22 mouse cellular contexts compared by ENCODE assay signal in genomic region chr13:55277646-55278045, GRCm38 (mm10). TPM values are rescaled to one million over a fixed set of nuclear protein-coding genes. Genes with fewer than 3 reads are reported as not detected.
DNase-seq lines count a peak whose midpoint lies in the region; ATAC-seq and TF ChIP-seq lines count a peak whose summit lies in the region.
"Had no signal": no experiment of that assay in that cellular context is flagged by ENCODE, and none has a peak within 500 bp of the region (broad histone marks: within the 10 kb centered on the region; RNA-seq: fewer than 3 reads in every experiment).

No protein-coding gene starts in this region.

- WGBS in stomach, postnatal 0 days: 76% methylated on average over 5 of the region's 5 CpGs
- 94% methylated on average over 5 of the region's 5 CpGs for WGBS in embryonic facial prominence, embryonic 10.5 days

- TF ChIP-seq RAD21 in MEL (IDR thresholded peaks at IDR 0.05; ENCODE audit: low read depth, low read length): no peak

- H3K9ac ChIP-seq in MEL (ENCODE audit: control insufficient read depth, low read depth, low read length, poor library complexity, severe bottlenecking): peak overlapping the region; percentile 16; the same call in 1 of the 2 replicates
- no peak overlapping the region for H3K9ac ChIP-seq in stomach, postnatal 0 days (ENCODE audit: low read length)
- H3K9ac ChIP-seq: embryonic facial prominence, embryonic 13.5 days; embryonic facial prominence, embryonic 15.5 days; forebrain, embryonic 12.5 days; forebrain, embryonic 15.5 days; forebrain, postnatal 0 days had no signal

- no peak overlapping the region for H3K4me3 ChIP-seq in G1E (ENCODE audit: low read depth, low read length)
- peak overlapping the region; percentile 41 to 44 for H3K4me3 ChIP-seq in MEL (ENCODE audit: control insufficient read depth in 1 of 2, insufficient read depth in 1 of 2, low read depth in 2 of 2, low read length in 2 of 2)
- H3K4me3 ChIP-seq in stomach, postnatal 0 days (ENCODE audit: low read depth, low read length): no peak overlapping the region
- H3K4me3 ChIP-seq in embryonic facial prominence, embryonic 10.5 days: no peak overlapping the region
- H3K4me3 ChIP-seq: embryonic facial prominence, embryonic 13.5 days; embryonic facial prominence, embryonic 15.5 days; erythroblast, embryonic 14.5 days; forebrain, embryonic 10.5 days; forebrain, embryonic 12.5 days; forebrain, embryonic 15.5 days had no signal

- TF ChIP-seq CTCF in G1E (IDR thresholded peaks at IDR 0.05; ENCODE audit: low read depth, low read length) (no peak), MEL (IDR thresholded peaks at IDR 0.05 in 2 of 3, conservative IDR thresholded peaks at IDR 0.05 in 1 of 3; ENCODE audit: control insufficient read depth in 1 of 3, insufficient read depth in 1 of 3, low read depth in 2 of 3, low read length in 3 of 3, poor library complexity in 1 of 3, severe bottlenecking in 1 of 3) (no peak)
- no peak for TF ChIP-seq CTCF in stomach, postnatal 0 days (IDR thresholded peaks at IDR 0.05; ENCODE audit: low read depth)

- peaks cover 77% of the 10 kb centered on the region for H3K36me3 ChIP-seq in G1E (replicated peaks)
- peaks cover 0 to 10% of the 10 kb centered on the region in 2 experiments; a peak in 2 of 4 replicates for H3K36me3 ChIP-seq in MEL (ENCODE audit: control insufficient read depth in 1 of 2, insufficient read depth in 2 of 2, low read length in 2 of 2)
- peaks cover 24% of the 10 kb centered on the region for H3K36me3 ChIP-seq in stomach, postnatal 0 days (ENCODE audit: control insufficient read depth, insufficient read depth, low read length)
- H3K36me3 ChIP-seq in embryonic facial prominence, embryonic 10.5 days (replicated peaks): peaks cover 92% of the 10 kb centered on the region

- H3K4me2 ChIP-seq in stomach, postnatal 0 days (replicated peaks; ENCODE audit: low read depth): no peak overlapping the region
- H3K4me2 ChIP-seq: embryonic facial prominence, embryonic 13.5 days; embryonic facial prominence, embryonic 15.5 days; forebrain, embryonic 12.5 days; forebrain, embryonic 15.5 days had no signal

- ATAC-seq in G1E (ENCODE audit: extremely low read depth, insufficient number of reproducible peaks, low FRiP score, poor library complexity, severe bottlenecking): peak; percentile 45
- peak; percentile 75; the same call in 1 of the 2 replicates for ATAC-seq in stomach, postnatal 0 days (ENCODE audit: low FRiP score, low TSS enrichment)
- ATAC-seq: activated CD4-positive, CD25-positive, alpha-beta regulatory T cell, adult 4 months; forebrain, embryonic 15.5 days; forebrain, postnatal 0 days; Patski had no signal

- H3K27ac ChIP-seq in MEL (ENCODE audit: control insufficient read depth, low read depth, low read length): peak overlapping the region; percentile 56
- H3K27ac ChIP-seq in stomach, postnatal 0 days (replicated peaks): no peak overlapping the region
- no peak overlapping the region for H3K27ac ChIP-seq in embryonic facial prominence, embryonic 10.5 days (replicated peaks)
- H3K27ac ChIP-seq: embryonic facial prominence, embryonic 13.5 days; embryonic facial prominence, embryonic 15.5 days; forebrain, embryonic 10.5 days; forebrain, embryonic 12.5 days; forebrain, embryonic 15.5 days had no signal

- H3K4me1 ChIP-seq in G1E (ENCODE audit: insufficient read depth, low read depth, low read length): peaks cover 9% of the 10 kb centered on the region
- H3K4me1 ChIP-seq in MEL (ENCODE audit: control insufficient read depth in 1 of 2, insufficient read depth in 2 of 2, low read length in 2 of 2): peaks cover 2 to 6% of the 10 kb centered on the region in 2 experiments; a peak in 2 of 4 replicates
- no peaks in the 10 kb centered on the region for H3K4me1 ChIP-seq in stomach, postnatal 0 days (replicated peaks; ENCODE audit: control insufficient read depth, insufficient read depth)
- no peaks in the 10 kb centered on the region for H3K4me1 ChIP-seq in embryonic facial prominence, embryonic 10.5 days
- H3K4me1 ChIP-seq: embryonic facial prominence, embryonic 13.5 days; embryonic facial prominence, embryonic 15.5 days; forebrain, embryonic 10.5 days; forebrain, embryonic 12.5 days; forebrain, embryonic 15.5 days had no signal

- no peak for TF ChIP-seq POLR2A in MEL (IDR thresholded peaks at IDR 0.05; ENCODE audit: control insufficient read depth in 1 of 2, insufficient read depth in 1 of 2, low read depth in 1 of 2, low read length in 2 of 2, poor library complexity in 1 of 2)

- peak; percentile 59 to 76; a peak in 3 of 4 replicates for TF ChIP-seq EP300 in MEL (IDR thresholded peaks at IDR 0.05; ENCODE audit: low read depth in 1 of 2, low read length in 2 of 2)
- no peak for TF ChIP-seq EP300 in stomach, postnatal 0 days (optimal IDR thresholded peaks at IDR 0.05)

- no peaks in the 10 kb centered on the region for H3K9me3 ChIP-seq in G1E (replicated peaks)
- H3K9me3 ChIP-seq in MEL (replicated peaks; ENCODE audit: insufficient read depth, low read length): no peaks in the 10 kb centered on the region
- H3K9me3 ChIP-seq in stomach, postnatal 0 days (ENCODE audit: control insufficient read depth, low read length): no peaks in the 10 kb centered on the region
- no peaks in the 10 kb centered on the region for H3K9me3 ChIP-seq in embryonic facial prominence, embryonic 10.5 days
- H3K9me3 ChIP-seq: embryonic facial prominence, embryonic 13.5 days; embryonic facial prominence, embryonic 15.5 days; forebrain, embryonic 10.5 days; forebrain, embryonic 12.5 days; forebrain, embryonic 15.5 days had no signal

- intact Hi-C loops in heart, postnatal 25 days (cut with DNase I): no loop called here

- DNase-seq in G1E (ENCODE audit: low spot score): no peak
- peak; percentile 72 for DNase-seq in MEL (ENCODE audit: low read depth, low spot score)
- DNase-seq in stomach, postnatal 0 days (ENCODE audit: low spot score): peak; percentile 37
- no peak for DNase-seq in embryonic facial prominence, embryonic 10.5 days (ENCODE audit: low spot score)
- DNase-seq in heart, postnatal 25 days (ENCODE audit: low spot score): no peak
- DNase-seq: adrenal gland, adult 8-10 months; adrenal gland, postnatal 14 days; adrenal gland, postnatal 36 days; cerebellum, adult 11-12 months; cerebellum, adult 2 months; cerebellum, adult 9-10 months; cerebellum, postnatal 10 days; cerebellum, postnatal 25 days; forebrain, postnatal 0 days had no signal

- H3K27me3 ChIP-seq in G1E (ENCODE audit: insufficient read depth, low read length): no peaks in the 10 kb centered on the region
- no peaks in the 10 kb centered on the region for H3K27me3 ChIP-seq in MEL (ENCODE audit: control insufficient read depth in 1 of 2, insufficient read depth in 2 of 2, low read length in 2 of 2)
- H3K27me3 ChIP-seq in stomach, postnatal 0 days (ENCODE audit: control insufficient read depth, insufficient read depth, low read length): no peaks in the 10 kb centered on the region
- no peaks in the 10 kb centered on the region for H3K27me3 ChIP-seq in embryonic facial prominence, embryonic 10.5 days (replicated peaks; ENCODE audit: low read depth, poor library complexity, severe bottlenecking)
- H3K27me3 ChIP-seq: embryonic facial prominence, embryonic 13.5 days; embryonic facial prominence, embryonic 15.5 days; forebrain, embryonic 12.5 days; forebrain, embryonic 15.5 days; Patski had no signal

- no peaks in the 10 kb centered on the region for H3K79me2 ChIP-seq in MEL (ENCODE audit: control insufficient read depth, insufficient read depth, low read length, poor library complexity)

TF ChIP-seq in MEL, 35 proteins besides CTCF, POLR2A, EP300 and RAD21 (continues in another document):
- TF ChIP-seq MXI1 (IDR thresholded peaks at IDR 0.05; ENCODE audit: low read depth, low read length) (peak; percentile 97), MAFK (IDR thresholded peaks at IDR 0.05; ENCODE audit: borderline replicate concordance, low read depth, low read length) (no peak), ELF1 (IDR thresholded peaks at IDR 0.05; ENCODE audit: low read depth, low read length) (0 out of 2 replicates have a peak, but pooled peaks have one; percentile 14), BHLHE40 (IDR thresholded peaks at IDR 0.05; ENCODE audit: borderline replicate concordance, low read depth, low read length) (0 out of 2 replicates have a peak, but pooled peaks have one; percentile 37), MYB (IDR thresholded peaks at IDR 0.05; ENCODE audit: low read depth, low read length) (no peak), UBTF (IDR thresholded peaks at IDR 0.05; ENCODE audit: borderline replicate concordance, insufficient read depth, low read depth, low read length) (no peak)

RNA-seq across cellular contexts. Expression of gene Prelid1, which starts 42.7 kb away (rescaled TPM):
- total RNA-seq in G1E (2014; fragmentation: Nextera tagmentation) (826 and 898 TPM in 2 replicates), G1E (2017) (325 and 333 TPM in 2 replicates), MEL (2012; rRNA removed) (203 and 263 TPM in 2 replicates)
- polyA plus RNA-seq in G1E (2012) (395 and 733 TPM in 2 replicates), MEL (2012; ENCODE audit: insufficient read depth in 1 of 2, insufficient read length in 2 of 2, low read depth in 1 of 2, low replicate concordance in 2 of 2, missing spikeins in 1 of 2) (100 to 1,000 TPM in 1 of 2 experiments, not detected in 1; 630 TPM)
- polyA plus RNA-seq in stomach, postnatal 0 days (2015; fragmentation: Nextera tagmentation; extraction: Ambion mirVana): 350 and 354 TPM in 2 replicates
- 460 and 481 TPM in 2 replicates for polyA plus RNA-seq in embryonic facial prominence, embryonic 10.5 days (2016; fragmentation: Nextera tagmentation; extraction: Ambion mirVana)
- 10 to 100 TPM; 49.8 to 52.9 TPM for total RNA-seq in heart, postnatal 25 days (2021)

RNA-seq across cellular contexts. Expression of gene Rab24, which starts 44.1 kb away (rescaled TPM):
- 35.2 and 67.7 TPM in 2 replicates for total RNA-seq in G1E (2014; fragmentation: Nextera tagmentation)
- 70.2 and 104 TPM in 2 replicates for total RNA-seq in G1E (2017)
- polyA plus RNA-seq in G1E (2012): 136 and 138 TPM in 2 replicates
- 74.3 and 75.8 TPM in 2 replicates for total RNA-seq in MEL (2012; rRNA removed)
- polyA plus RNA-seq in MEL (2012; ENCODE audit: insufficient read depth in 1 of 2, insufficient read length in 2 of 2, low read depth in 1 of 2, low replicate concordance in 2 of 2, missing spikeins in 1 of 2): 10 to 100 TPM in 1 of 2 experiments, not detected in 1; 71.0 TPM
- polyA plus RNA-seq in stomach, postnatal 0 days (2015; fragmentation: Nextera tagmentation; extraction: Ambion mirVana): 79.7 and 85.3 TPM in 2 replicates
- 70.4 and 73.3 TPM in 2 replicates for polyA plus RNA-seq in embryonic facial prominence, embryonic 10.5 days (2016; fragmentation: Nextera tagmentation; extraction: Ambion mirVana)
- 10 to 100 TPM; 36.6 to 37.0 TPM for total RNA-seq in heart, postnatal 25 days (2021)

RNA-seq across cellular contexts. Expression of gene Mxd3, which starts 52.0 kb away (rescaled TPM):
- 0.87 and 33.8 TPM in 2 replicates for total RNA-seq in G1E (2014; fragmentation: Nextera tagmentation)
- 8.3 and 10.8 TPM in 2 replicates for total RNA-seq in G1E (2017)
- polyA plus RNA-seq in G1E (2012): 3.8 and 4.7 TPM in 2 replicates
- 3.9 and 4.7 TPM in 2 replicates for total RNA-seq in MEL (2012; rRNA removed)
- polyA plus RNA-seq in MEL (2012; ENCODE audit: insufficient read depth in 1 of 2, insufficient read length in 2 of 2, low read depth in 1 of 2, low replicate concordance in 2 of 2, missing spikeins in 1 of 2): 1 to 10 TPM in 1 of 2 experiments, not detected in 1; 9.3 TPM
- 9.7 and 12.4 TPM in 2 replicates for polyA plus RNA-seq in stomach, postnatal 0 days (2015; fragmentation: Nextera tagmentation; extraction: Ambion mirVana)
- 20.5 and 20.9 TPM in 2 replicates for polyA plus RNA-seq in embryonic facial prominence, embryonic 10.5 days (2016; fragmentation: Nextera tagmentation; extraction: Ambion mirVana)
- total RNA-seq in heart, postnatal 25 days (2021): under 1 TPM; 0.36 to 0.65 TPM

Comparison
In these comparisons a context has a peak if more than half of its experiments do, and no peak if none do; other contexts are left out.
1. DNase-seq: peak in MEL (single experiment) and stomach, postnatal 0 days (single experiment); none in G1E (single experiment), embryonic facial prominence, embryonic 10.5 days (single experiment) and heart, postnatal 25 days (single experiment).
2. H3K4me3 ChIP-seq: peak in MEL (2 of 2); none in G1E (single experiment), stomach, postnatal 0 days (single experiment) and embryonic facial prominence, embryonic 10.5 days (single experiment).